Mouse (Mus musculus) Patski (cell line): Measurements from ENCODE around the gene Adam10. TPM values are rescaled to one million over a fixed set of nuclear protein-coding genes. Genes with fewer than 3 reads are reported as not detected.

Source experiments
- ATAC-seq: fragments of 100-300 bp; one replicate; pipeline ENCODE4 v1.8.0; 2021
- CTCF ChIA-PET: fragments of 350-600 bp; sonication (Branson Sonifier 250); formaldehyde crosslinking; loops from one replicate; lab custom pipeline; 2022; ENCODE audit warnings: inconsistent platforms; lab: Charles Lee
- POLR2A ChIA-PET: fragments of 350-600 bp; sonication (Branson Sonifier 250); formaldehyde crosslinking; loops from one replicate; lab custom pipeline; 2022; ENCODE audit warnings: antibody characterized with exemption, inconsistent platforms; lab: Charles Lee
- DNase-seq: peaks from one replicate; pipeline ENCODE4 v3.0.0-alpha.2; 2011; ENCODE audit warnings: low read depth, low spot score
- H3K27me3 ChIP-seq: fragments of 371-371 bp; one replicate; pipeline ENCODE4 v1.5.1; 2021
- CTCF ChIP-seq: fragments of 100-300 bp; IDR thresholded peaks from one replicate; pipeline ENCODE4 v1.5.1; 2021
- in situ Hi-C: fragments of 300-500 bp; cut with MboI; formaldehyde crosslinking; loops from 3 replicates; pipeline ENCODE4 v1.11.1; 2018; ENCODE audit warnings: low pct_unique_long_range_greater_than_20kb, mixed read lengths
- polyA plus RNA-seq: library from polyadenylated mRNA; unstranded; gene quantifications from one replicate; pipeline ENCODE4 v1.2.3, GENCODE M21; 2021

The Adam10 gene
- polyA plus RNA-seq, 1 experiment from 2014 or later, result 108 TPM

- in situ Hi-C loops, result no loop called here
- CTCF ChIA-PET, result no interaction called here
- POLR2A ChIA-PET, result no interaction called here
- no peaks in the 10 kb centered on the region for H3K27me3 ChIP-seq
- ATAC-seq (no peak), DNase-seq (no peak)
- no peak for TF ChIP-seq CTCF
Measured at GRCm38 (mm10) chr9:70807714-70808113, 128.9 kb downstream of the Adam10 start.

DNA sequence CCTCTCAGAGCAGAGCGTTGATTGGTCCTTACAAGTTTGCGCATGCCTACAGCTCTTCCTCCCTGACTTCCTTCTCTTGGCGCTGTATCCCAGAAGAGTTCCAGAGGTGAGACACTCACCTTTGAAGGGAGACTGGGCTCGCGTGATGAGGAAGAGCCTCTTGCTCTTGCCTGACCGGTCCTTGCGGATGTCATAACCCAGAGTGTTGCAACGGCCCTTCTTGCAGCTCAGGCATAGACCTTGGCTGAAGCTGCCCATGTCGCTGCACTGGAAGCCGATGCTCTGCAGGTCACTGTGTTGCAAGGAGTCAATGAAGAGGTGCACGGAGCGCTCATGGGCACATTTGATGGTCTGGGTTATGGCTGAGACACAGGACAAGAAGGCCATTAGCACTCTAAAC lies 133.8 kb downstream of the Adam10 start:
- ATAC-seq (no peak), DNase-seq (no peak)
- no peak for TF ChIP-seq CTCF
- POLR2A ChIA-PET, result no interaction called here
- H3K27me3 ChIP-seq, result no peaks in the 10 kb centered on the region
- CTCF ChIA-PET, result no interaction called here
- in situ Hi-C loops, result no loop called here

DNA sequence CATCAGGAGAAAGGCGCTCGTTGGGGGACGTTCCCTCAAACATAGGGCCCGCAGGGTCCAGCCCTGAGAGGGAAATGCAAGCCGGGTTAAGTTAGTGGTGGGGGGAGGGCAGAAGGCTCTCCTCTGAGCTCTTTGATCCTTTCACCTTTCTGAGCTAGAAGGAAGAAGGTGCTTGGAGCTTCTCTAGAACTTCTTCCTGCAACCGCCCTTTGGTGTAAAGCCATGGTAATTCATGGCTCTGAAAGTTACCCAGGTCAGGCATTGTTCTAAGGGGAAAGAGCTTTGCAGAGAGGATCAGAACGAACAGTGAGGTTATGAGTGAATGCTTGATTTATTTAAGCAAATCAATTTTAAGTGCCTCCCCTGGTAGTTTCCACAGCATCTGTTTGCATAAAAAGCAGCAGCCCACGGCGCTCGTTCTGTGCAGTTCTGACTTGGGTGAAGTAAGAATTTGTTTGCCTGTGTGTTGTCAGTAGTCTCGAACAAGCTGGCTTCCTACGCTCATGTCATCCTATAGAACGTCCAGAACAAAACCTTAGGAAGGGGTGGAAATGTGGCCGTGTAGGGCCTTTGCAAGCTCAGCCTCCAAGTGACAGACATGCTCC lies 138.0 kb downstream of the Adam10 start:
- ATAC-seq (no peak), DNase-seq (no peak)
- in situ Hi-C loops, result no loop called here
- no peaks in the 10 kb centered on the region for H3K27me3 ChIP-seq
- CTCF ChIA-PET, result interaction anchor here (1.2 kb wide), 1 partner anchor 12 kb away, joined by 3 read pairs; no protein-coding TSS in a partner anchor
- no peak for TF ChIP-seq CTCF
- POLR2A ChIA-PET, result no interaction called here

GRCm38 (mm10) chr9:70817396-70817795 lies 138.6 kb downstream of the Adam10 start:
- in situ Hi-C loops, result no loop called here
- no peaks in the 10 kb centered on the region for H3K27me3 ChIP-seq
- DNase-seq (no peak), ATAC-seq (no peak)
- ChIA-PET POLR2A (no interaction called here), CTCF (interaction anchor here (1.2 kb wide), 1 partner anchor 11 kb away, joined by 3 read pairs; no protein-coding TSS in a partner anchor)
- no peak for TF ChIP-seq CTCF

DNA sequence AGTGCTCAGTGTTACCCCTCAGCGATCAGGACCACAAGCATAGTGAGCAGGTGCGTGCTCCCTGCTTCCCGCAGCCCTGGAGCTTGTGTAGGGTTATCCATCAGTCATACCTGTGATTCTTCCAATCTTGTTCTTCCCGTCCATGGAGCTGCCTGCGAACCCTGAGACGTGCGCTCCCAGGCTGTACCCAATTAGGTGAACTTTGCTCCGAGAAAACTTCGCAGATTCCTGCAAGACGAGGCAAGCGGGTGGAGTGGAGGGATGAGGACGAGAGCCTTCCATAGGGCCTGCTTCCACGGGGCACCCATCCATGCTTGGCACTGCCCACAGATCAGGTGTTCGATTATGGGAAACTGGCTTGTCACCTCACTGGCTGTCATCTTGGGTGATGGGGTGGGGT lies 139.9 kb downstream of the Adam10 start:
- no peak for ATAC-seq
- CTCF ChIA-PET, result no interaction called here
- no peak for DNase-seq
- in situ Hi-C loops, result no loop called here
- TF ChIP-seq CTCF, result no peak
- H3K27me3 ChIP-seq, result no peaks in the 10 kb centered on the region
- POLR2A ChIA-PET, result no interaction called here

- no peaks in the 10 kb centered on the region for H3K27me3 ChIP-seq
- CTCF ChIA-PET, result interaction anchor here (1.1 kb wide), 1 partner anchor 28 kb away, joined by 3 read pairs; no protein-coding TSS in a partner anchor
- POLR2A ChIA-PET, result no interaction called here
- ATAC-seq (no peak), DNase-seq (no peak)
- TF ChIP-seq CTCF, result no peak
- in situ Hi-C loops, result no loop called here
Measured at GRCm38 (mm10) chr9:70824103-70824502, 145.3 kb downstream of the Adam10 start.

DNA sequence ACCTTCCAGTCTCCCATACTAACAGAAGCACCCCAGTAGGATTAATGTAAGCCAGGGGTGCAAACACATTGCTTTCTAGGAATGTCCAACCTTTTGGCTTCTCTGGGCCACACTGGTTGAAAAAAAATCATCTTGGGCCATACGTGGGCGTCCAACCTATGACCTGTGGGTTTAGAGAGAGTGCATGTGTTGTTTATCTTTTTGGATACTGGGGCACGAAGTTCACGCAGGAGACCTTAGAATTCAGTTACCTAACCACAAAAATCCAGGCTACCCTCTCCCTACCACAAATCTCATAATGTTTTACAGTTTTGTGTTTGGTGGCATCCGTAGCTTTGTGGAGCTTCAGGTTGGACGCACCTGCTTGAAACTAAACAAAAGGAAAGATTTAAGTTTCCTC lies 149.1 kb downstream of the Adam10 start:
- ChIA-PET POLR2A (no interaction called here), CTCF (interaction anchor here (1.0 to 1.3 kb wide), 2 partner anchors 8 to 11 kb away, joined by 3 read pairs; no protein-coding TSS in a partner anchor)
- in situ Hi-C loops, result no loop called here
- TF ChIP-seq CTCF, result no peak
- DNase-seq (no peak), ATAC-seq (no peak)
- H3K27me3 ChIP-seq, result no peaks in the 10 kb centered on the region

Other genes with a start within 250 kb of the Adam10 start
- 27.3 TPM for gene Rnf111, start 175.3 kb upstream of the Adam10 start, polyA plus RNA-seq
- gene Sltm, start 136.2 kb upstream of the Adam10 start, polyA plus RNA-seq, result 54.6 TPM
- 0.54 TPM for gene Gm10642, start 22.7 kb upstream of the Adam10 start, polyA plus RNA-seq
- 17.1 TPM for gene Mindy2, start 21.8 kb upstream of the Adam10 start, polyA plus RNA-seq